Mouse (Mus musculus): ENCODE results near the gene Ift52.

Ift52 gene

DNA sequence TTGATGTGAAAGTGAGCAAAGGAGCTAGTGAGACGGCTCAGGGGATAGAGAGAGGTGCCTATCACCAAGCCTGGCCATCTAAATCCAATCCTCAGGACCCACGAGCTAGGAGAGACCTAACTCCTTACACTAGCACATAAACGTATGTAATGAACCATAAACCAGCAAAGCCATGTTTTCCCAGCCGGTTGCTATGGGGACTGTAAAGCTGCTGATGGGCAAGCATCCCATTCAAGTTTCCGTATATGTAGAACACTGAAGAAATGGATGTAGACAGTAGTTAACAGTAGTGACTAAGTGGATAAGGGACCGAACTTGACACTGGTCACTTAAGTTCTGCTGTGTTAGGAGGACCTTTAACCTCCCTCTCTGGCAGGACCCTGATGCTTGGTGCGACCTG lies 56.9 kb downstream of the Ift52 start:
- DNase-seq (ENCODE audit: low read depth, low spot score), result no peak

DNA sequence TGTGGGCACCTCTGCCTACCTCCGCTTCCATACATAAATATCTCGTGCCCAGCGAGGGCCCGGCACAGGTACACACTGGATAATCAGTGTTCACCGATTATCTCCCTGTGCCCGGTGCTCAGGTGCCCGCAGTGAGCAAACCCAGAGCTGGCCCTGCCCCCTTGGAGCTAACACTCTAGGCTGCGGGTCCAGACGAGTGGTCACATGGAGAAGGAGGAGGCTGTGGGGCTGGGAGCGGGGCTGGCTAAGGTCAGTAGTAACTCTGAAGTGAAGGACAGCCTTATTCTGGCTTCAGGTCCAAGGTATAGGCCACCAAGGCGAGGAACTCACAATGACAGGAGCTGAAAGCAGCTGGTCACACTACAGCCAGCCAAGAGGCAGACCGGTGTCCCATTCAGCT lies 57.7 kb downstream of the Ift52 start:
- no peak for DNase-seq (ENCODE audit: low read depth, low spot score)

DNA sequence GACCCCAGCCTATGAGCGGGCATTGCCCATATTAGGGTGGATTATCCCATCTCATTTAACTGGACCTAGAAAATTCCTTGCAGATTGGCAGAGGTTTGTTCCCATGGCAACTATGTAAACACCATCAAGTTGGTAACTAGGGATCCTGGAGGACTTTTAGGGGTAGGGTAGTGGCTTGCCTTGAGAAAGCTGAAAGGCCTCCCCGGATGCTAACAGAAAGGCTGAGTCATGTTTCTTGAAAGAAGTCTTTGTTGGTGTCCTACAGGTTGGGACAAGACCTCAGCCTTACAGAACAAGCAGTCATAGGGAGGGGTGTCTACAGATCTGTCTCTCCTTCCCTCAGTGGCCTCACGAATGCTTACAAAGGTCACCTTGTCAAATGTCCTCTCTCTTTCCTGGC lies 58.1 kb downstream of the Ift52 start:
- DNase-seq (ENCODE audit: low read depth, low spot score), result no peak

- no peak for DNase-seq (ENCODE audit: low read depth, low spot score)
These were observed 61.9 kb downstream of the Ift52 start for GRCm38 (mm10) chr2:163079041-163079440.

- DNase-seq (ENCODE audit: low read depth, low spot score), result no peak
These were observed 65.4 kb downstream of the Ift52 start for GRCm38 (mm10) chr2:163082591-163082990.

- DNase-seq (ENCODE audit: low read depth, low spot score), result no peak
These were observed 67.4 kb downstream of the Ift52 start for GRCm38 (mm10) chr2:163084519-163084918.

DNA sequence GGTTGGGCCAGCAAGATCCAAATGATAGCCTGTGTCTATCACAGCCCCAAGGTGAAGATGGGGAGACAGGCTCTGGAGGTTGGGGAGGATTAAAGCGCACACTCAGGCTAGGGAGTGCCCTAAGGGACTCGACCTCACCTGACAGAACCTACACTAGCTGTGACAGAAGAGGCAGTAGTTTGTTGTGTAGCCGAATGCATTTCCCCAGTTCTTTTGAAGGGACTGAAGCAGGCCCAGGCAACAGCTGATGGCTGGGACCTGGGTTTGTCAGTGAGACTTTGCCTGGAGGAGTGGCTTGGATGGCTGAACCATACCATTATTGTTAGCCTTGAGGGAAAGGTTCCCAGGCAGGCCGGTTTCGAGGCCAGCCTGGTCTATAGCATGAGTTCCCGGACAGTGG lies 67.9 kb downstream of the Ift52 start:
- DNase-seq (ENCODE audit: low read depth, low spot score), result no peak

DNA sequence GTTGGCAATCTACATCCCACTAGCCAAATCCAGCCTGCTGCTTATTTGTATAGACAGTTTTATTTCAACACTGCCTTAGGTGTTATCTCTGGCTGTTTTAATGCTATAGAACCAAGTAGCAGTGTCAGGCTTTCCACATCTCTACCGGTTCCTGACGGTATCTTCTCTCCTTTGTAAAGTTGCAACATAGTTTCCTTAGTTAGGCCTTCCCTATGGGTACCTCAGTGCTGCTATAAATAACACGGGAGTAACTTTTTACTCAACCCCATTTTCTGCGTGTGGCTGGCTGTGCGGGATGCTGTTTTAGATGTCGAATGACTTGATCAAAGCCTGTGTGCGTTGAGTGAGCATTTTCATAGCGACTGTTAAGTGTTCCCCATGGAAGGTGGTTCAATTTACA lies 69.4 kb downstream of the Ift52 start:
- no peak for DNase-seq (ENCODE audit: low read depth, low spot score)

GRCm38 (mm10) chr2:163087728-163088127 lies 70.6 kb downstream of the Ift52 start, which contains the start of gene Gtsf1l:
TSS of gene Gtsf1l (minus strand) at chr2:163087855.
- no peak for DNase-seq (ENCODE audit: low read depth, low spot score)

- peak; percentile 64 for DNase-seq (ENCODE audit: low read depth, low spot score)
These were observed 72.4 kb downstream of the Ift52 start for GRCm38 (mm10) chr2:163089475-163090123.

- DNase-seq (ENCODE audit: low read depth, low spot score), result no peak
These were observed 77.8 kb downstream of the Ift52 start for GRCm38 (mm10) chr2:163094909-163095308.

Data from 3T3-L1 (cell line).